Mouse (Mus musculus): ENCODE data around the gene Foxo1.

- TF ChIP-seq CTCF (IDR thresholded peaks at IDR 0.05) (no peak), EP300 (IDR thresholded peaks at IDR 0.05) (no peak)
Measured at GRCm38 (mm10) chr3:52290811-52291210, 22.7 kb downstream of the Foxo1 start.

Data from lung, postnatal 0 days (tissue).